Mouse (Mus musculus): ENCODE results near the gene Nid2. TPM values are rescaled to one million over a fixed set of nuclear protein-coding genes. Genes with fewer than 3 reads are reported as not detected.

The Nid2 gene
- polyA plus RNA-seq, 1 experiment from 2014 or later, result 5.9 TPM

- 10% methylated on average over 26 of the region's 26 CpGs for WGBS (ENCODE audit: insufficient replicate concordance)
- Histone ChIP-seq H3K4me2 (ENCODE audit: low read depth, low read length) (peak overlapping the region; percentile 89), H3K9me3 (ENCODE audit: low read length) (no peaks in the 10 kb centered on the region), H3K9ac (replicated peaks) (peak overlapping the region; percentile 57), H3K4me1 (ENCODE audit: insufficient read depth) (peaks cover 20% of the 10 kb centered on the region), H3K27me3 (ENCODE audit: insufficient read depth, low read length) (peaks cover 4% of the 10 kb centered on the region; the same call in 1 of the 2 replicates), H3K4me3 (ENCODE audit: low read depth, low read length) (peak overlapping the region; percentile 57), H3K27ac (ENCODE audit: low read depth) (no peak overlapping the region), H3K36me3 (replicated peaks; ENCODE audit: insufficient read depth, low read length) (no peaks in the 10 kb centered on the region)
- TF ChIP-seq CTCF (IDR thresholded peaks at IDR 0.05; ENCODE audit: low read depth) (no peak), EP300 (IDR thresholded peaks at IDR 0.05; ENCODE audit: low read depth) (no peak)
- DNase-seq, result no peak
- no peak; the same call in 1 of the 2 replicates for ATAC-seq
These were observed 547 bp upstream of the Nid2 start for GRCm38 (mm10) chr14:19750411-19751024.

DNA sequence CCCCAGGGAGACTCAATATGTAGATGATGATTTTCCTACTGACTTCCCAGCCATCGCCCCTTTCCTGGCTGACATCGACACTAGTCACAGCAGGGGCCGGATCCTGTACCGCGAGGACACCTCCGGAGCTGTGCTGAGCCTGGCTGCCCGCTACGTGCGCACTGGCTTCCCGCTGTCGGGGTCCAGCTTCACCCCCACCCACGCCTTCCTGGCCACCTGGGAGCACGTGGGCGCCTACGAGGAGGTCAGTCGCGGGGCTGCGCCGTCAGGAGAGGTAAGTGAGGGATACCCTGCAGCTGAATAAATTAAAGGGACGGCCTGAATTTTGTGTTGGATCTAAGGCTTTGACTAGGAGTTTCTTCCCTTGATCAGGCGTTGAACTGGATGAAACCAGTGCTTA lies 1.2 kb downstream of the Nid2 start:
- TF ChIP-seq EP300 (IDR thresholded peaks at IDR 0.05; ENCODE audit: low read depth) (no peak), CTCF (IDR thresholded peaks at IDR 0.05; ENCODE audit: low read depth) (no peak)
- ATAC-seq, result no peak
- Histone ChIP-seq H3K9me3 (ENCODE audit: low read length) (no peaks in the 10 kb centered on the region), H3K9ac (replicated peaks) (0 out of 2 replicates have a peak overlapping the region, but pooled peaks have one; percentile 44), H3K4me2 (ENCODE audit: low read depth, low read length) (peak overlapping the region; percentile 89), H3K36me3 (replicated peaks; ENCODE audit: insufficient read depth, low read length) (no peaks in the 10 kb centered on the region), H3K27me3 (ENCODE audit: insufficient read depth, low read length) (peaks cover 4% of the 10 kb centered on the region; the same call in 1 of the 2 replicates), H3K4me1 (ENCODE audit: insufficient read depth) (peaks cover 20% of the 10 kb centered on the region), H3K4me3 (ENCODE audit: low read depth, low read length) (peak overlapping the region; percentile 57), H3K27ac (ENCODE audit: low read depth) (no peak overlapping the region)
- no peak for DNase-seq
- WGBS (ENCODE audit: insufficient replicate concordance), result 13% methylated on average over 21 of the region's 21 CpGs

DNA sequence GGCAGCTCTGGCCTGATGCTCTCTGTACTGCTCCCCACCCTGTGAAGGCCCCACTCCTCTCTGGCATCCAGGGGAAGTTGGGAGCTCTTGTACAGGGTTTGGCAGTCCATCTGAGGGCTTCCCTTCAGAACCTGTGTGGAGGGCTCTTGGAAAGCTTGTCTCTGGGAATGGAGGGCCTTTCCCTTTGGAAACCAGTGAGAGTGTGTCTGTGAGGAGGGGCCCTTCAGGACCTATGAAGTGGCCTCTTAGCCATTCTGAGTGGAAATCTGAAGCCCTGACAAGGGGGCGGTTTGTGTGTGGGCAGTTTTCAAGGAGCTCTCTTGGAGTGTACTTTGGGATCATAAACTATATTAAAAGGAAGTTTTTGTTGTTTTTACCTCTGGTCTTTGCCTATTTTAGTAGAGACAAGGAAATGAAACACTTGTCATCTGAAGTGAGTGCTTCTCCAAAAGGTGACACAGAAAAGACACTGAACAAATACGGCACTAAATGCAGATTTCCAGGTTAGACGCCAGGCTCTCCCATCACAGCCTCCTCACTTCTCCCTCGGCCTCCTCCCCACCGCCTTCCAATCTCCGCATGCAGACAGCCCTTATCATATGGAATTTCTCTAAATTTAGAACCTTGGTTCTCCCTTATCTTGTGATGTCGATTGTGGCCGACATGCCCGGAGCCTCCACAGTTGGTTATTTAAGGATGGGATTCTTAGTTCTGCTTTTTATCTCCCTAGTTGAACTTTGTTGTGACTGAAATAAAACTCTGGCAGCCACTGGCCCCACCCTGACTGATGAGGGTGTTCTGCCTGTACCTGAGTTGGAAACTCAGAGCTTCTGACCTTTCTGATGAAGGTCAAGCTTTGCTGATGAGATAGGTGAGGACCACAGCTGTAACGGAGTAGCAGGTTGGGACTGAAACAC lies 8.5 kb downstream of the Nid2 start:
- H3K4me2 ChIP-seq (ENCODE audit: low read depth, low read length), result no peak overlapping the region
- no peaks in the 10 kb centered on the region for H3K9me3 ChIP-seq (ENCODE audit: low read length)
- TF ChIP-seq EP300 (IDR thresholded peaks at IDR 0.05; ENCODE audit: low read depth) (no peak), CTCF (IDR thresholded peaks at IDR 0.05; ENCODE audit: low read depth) (no peak)
- H3K27ac ChIP-seq (ENCODE audit: low read depth), result no peak overlapping the region
- ATAC-seq (no peak), DNase-seq (no peak)
- H3K27me3 ChIP-seq (ENCODE audit: insufficient read depth, low read length), result no peaks in the 10 kb centered on the region
- H3K9ac ChIP-seq (replicated peaks), result no peak overlapping the region
- 38% methylated on average over 10 of the region's 10 CpGs for WGBS (ENCODE audit: insufficient replicate concordance)
- no peak overlapping the region for H3K4me3 ChIP-seq (ENCODE audit: low read depth, low read length)
- H3K36me3 ChIP-seq (replicated peaks; ENCODE audit: insufficient read depth, low read length), result no peaks in the 10 kb centered on the region
- 0 out of 2 replicates have a peak, but pooled peaks cover 6% of the 10 kb centered on the region for H3K4me1 ChIP-seq (ENCODE audit: insufficient read depth)

- no peaks in the 10 kb centered on the region for H3K36me3 ChIP-seq (replicated peaks; ENCODE audit: insufficient read depth, low read length)
- ATAC-seq (no peak), DNase-seq (peak; percentile 37)
- peaks cover 6% of the 10 kb centered on the region; the same call in 1 of the 2 replicates for H3K4me1 ChIP-seq (ENCODE audit: insufficient read depth)
- TF ChIP-seq CTCF (IDR thresholded peaks at IDR 0.05; ENCODE audit: low read depth) (no peak), EP300 (IDR thresholded peaks at IDR 0.05; ENCODE audit: low read depth) (no peak)
- H3K27ac ChIP-seq (ENCODE audit: low read depth), result no peak overlapping the region
- H3K9me3 ChIP-seq (ENCODE audit: low read length), result no peaks in the 10 kb centered on the region
- no peak overlapping the region for H3K4me3 ChIP-seq (ENCODE audit: low read depth, low read length)
- H3K9ac ChIP-seq (replicated peaks), result no peak overlapping the region
- 64% methylated on average over 7 of the region's 7 CpGs for WGBS (ENCODE audit: insufficient replicate concordance)
- no peaks in the 10 kb centered on the region for H3K27me3 ChIP-seq (ENCODE audit: insufficient read depth, low read length)
- no peak overlapping the region for H3K4me2 ChIP-seq (ENCODE audit: low read depth, low read length)
These were observed 9.7 kb downstream of the Nid2 start for GRCm38 (mm10) chr14:19760721-19761120.

GRCm38 (mm10) chr14:19762014-19762413 lies 10.9 kb downstream of the Nid2 start:
- WGBS (ENCODE audit: insufficient replicate concordance), result 55% methylated on average over 4 of the region's 4 CpGs

GRCm38 (mm10) chr14:19763527-19763926 lies 12.5 kb downstream of the Nid2 start:
- DNase-seq, result no peak
- Histone ChIP-seq H3K27me3 (ENCODE audit: insufficient read depth, low read length) (no peaks in the 10 kb centered on the region), H3K36me3 (replicated peaks; ENCODE audit: insufficient read depth, low read length) (no peaks in the 10 kb centered on the region), H3K4me1 (ENCODE audit: insufficient read depth) (peaks cover 15% of the 10 kb centered on the region), H3K27ac (ENCODE audit: low read depth) (no peak overlapping the region), H3K9ac (replicated peaks) (no peak overlapping the region), H3K4me2 (ENCODE audit: low read depth, low read length) (no peak overlapping the region), H3K9me3 (ENCODE audit: low read length) (no peaks in the 10 kb centered on the region), H3K4me3 (ENCODE audit: low read depth, low read length) (no peak overlapping the region)
- WGBS (ENCODE audit: insufficient replicate concordance), result 73% methylated on average over 8 of the region's 8 CpGs
- ATAC-seq, result no peak
- TF ChIP-seq CTCF (IDR thresholded peaks at IDR 0.05; ENCODE audit: low read depth), result no peak
- no peak for TF ChIP-seq EP300 (IDR thresholded peaks at IDR 0.05; ENCODE audit: low read depth)

More at GRCm38 (mm10) chr14:19762014-19762413, 10.9 kb downstream of the Nid2 start:
- no peaks in the 10 kb centered on the region for H3K36me3 ChIP-seq (replicated peaks; ENCODE audit: insufficient read depth, low read length)
- no peak for ATAC-seq
- no peak overlapping the region for H3K4me2 ChIP-seq (ENCODE audit: low read depth, low read length)
- TF ChIP-seq EP300 (IDR thresholded peaks at IDR 0.05; ENCODE audit: low read depth), result no peak
- H3K9me3 ChIP-seq (ENCODE audit: low read length), result no peaks in the 10 kb centered on the region
- no peak overlapping the region for H3K9ac ChIP-seq (replicated peaks)
- peaks cover 12% of the 10 kb centered on the region for H3K4me1 ChIP-seq (ENCODE audit: insufficient read depth)
- H3K27me3 ChIP-seq (ENCODE audit: insufficient read depth, low read length), result no peaks in the 10 kb centered on the region
- DNase-seq, result no peak
- H3K4me3 ChIP-seq (ENCODE audit: low read depth, low read length), result no peak overlapping the region
- no peak overlapping the region for H3K27ac ChIP-seq (ENCODE audit: low read depth)

Measured in liver, postnatal 0 days (tissue).